Mouse (Mus musculus): ENCODE results near the gene S100a4. TPM values are rescaled to one million over a fixed set of nuclear protein-coding genes. Genes with fewer than 3 reads are reported as not detected.

The S100a4 gene
- total RNA-seq, 4 experiments from 2014 or later = 2.5 to 5.5 (median 4.9) TPM

DNA sequence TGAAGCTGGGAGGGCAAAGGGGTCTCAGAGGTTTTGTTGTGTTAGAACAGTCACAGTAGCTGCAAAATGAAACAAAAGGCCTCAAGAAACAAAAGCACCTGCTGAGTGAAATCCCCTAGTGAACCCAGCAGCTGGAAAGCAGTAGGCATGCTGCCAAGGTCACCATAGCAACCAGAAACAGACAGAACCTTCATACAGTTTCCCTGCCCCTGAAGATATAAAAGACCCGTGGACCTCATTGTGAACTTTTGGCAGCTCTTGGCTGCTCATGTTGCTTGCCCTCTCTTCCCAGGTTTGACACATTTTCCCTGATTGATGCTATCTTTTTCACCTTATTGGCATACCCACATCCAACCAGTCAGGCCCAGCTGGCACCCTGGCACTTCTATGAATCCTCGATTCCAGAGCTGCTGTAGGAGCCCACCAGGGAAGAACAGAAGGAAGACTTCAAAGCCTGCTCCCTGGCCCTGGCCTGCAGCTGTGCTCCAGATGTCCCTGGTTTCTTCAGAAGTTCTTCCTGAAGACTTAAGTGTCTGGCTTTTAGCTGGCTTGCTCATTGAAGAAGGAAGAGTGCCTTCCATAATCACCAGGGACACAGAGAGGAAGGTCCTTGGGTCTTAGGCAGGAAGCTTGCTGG, 20.0 kb downstream of the S100a4 start:
- no peak for DNase-seq (ENCODE audit: low spot score in 2 of 2)

- DNase-seq (ENCODE audit: low spot score in 2 of 2) = no peak
These were observed 21.9 kb downstream of the S100a4 start for GRCm38 (mm10) chr3:90625496-90625895.

GRCm38 (mm10) chr3:90626266-90627021, 22.9 kb downstream of the S100a4 start:
- DNase-seq (ENCODE audit: low spot score in 2 of 2) = no peak

- no peak for DNase-seq (ENCODE audit: low spot score in 2 of 2)
These were observed 23.8 kb downstream of the S100a4 start for GRCm38 (mm10) chr3:90627366-90627765.

- no peak for DNase-seq (ENCODE audit: low spot score in 2 of 2)
These were observed 24.2 kb downstream of the S100a4 start for GRCm38 (mm10) chr3:90627807-90628206.

GRCm38 (mm10) chr3:90629298-90629697, 25.7 kb downstream of the S100a4 start:
- no peak for DNase-seq (ENCODE audit: low spot score in 2 of 2)

- DNase-seq (ENCODE audit: low spot score in 2 of 2) = no peak
These were observed 28.4 kb downstream of the S100a4 start for GRCm38 (mm10) chr3:90631984-90632383.

DNA sequence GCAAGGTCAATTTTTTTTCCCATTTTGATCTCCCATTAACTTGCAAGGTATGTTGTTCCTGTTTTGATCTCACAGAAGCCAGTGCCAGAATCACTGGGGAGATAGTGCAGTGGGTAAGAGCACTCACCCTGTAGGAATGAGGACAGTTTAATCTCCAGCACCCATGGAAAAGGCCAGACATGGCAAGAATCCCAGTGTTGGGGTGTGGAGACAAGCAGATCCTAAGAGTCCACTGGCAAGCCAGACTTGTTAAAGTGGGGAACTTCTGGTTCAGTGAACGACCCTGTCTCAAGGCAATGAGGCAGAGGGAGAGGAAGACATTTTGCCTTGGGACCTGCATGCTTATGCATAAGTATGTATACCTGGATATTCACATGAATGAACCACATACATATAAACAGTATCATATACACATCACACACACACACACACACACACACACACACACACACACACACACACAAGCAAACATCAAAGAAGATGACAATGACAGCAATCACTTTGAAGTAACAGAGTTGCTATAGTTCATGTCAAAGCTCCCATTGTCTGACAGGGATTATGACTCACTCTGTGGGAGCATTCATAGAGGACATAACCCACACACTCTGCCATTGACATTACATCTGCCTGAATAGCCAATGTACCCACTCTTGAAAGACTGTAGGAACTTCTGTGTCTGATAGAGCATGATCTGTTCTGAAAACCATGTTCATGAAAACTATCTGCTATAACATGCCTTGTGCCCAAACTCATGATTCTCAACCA, 35.1 kb downstream of the S100a4 start:
- DNase-seq (ENCODE audit: low spot score in 2 of 2) = no peak

- no peak for DNase-seq (ENCODE audit: low spot score in 2 of 2)
These were observed 36.1 kb downstream of the S100a4 start for GRCm38 (mm10) chr3:90639511-90640154.

GRCm38 (mm10) chr3:90640981-90641380, 37.4 kb downstream of the S100a4 start:
- no peak for DNase-seq (ENCODE audit: low spot score in 2 of 2)

DNA sequence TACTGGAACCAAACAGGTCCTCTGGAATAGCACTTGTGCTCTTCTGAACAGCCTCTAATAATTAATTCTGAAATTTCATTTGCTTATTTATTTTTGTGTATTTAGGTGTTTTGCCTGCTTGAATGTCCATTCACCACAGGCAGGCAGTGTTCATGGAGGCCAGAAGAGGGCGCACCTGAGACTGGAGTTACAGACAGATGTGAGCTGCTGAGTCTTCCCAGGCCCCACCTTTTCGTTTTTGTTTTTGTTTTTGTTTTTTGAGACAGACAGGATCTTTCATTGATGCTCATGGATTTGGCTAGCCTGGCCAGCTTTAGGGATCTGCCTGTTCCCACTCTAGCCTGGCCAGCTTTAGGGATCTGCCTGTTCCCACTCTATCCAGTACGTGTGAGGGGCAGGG, 40.6 kb downstream of the S100a4 start:
- DNase-seq (ENCODE audit: low spot score in 2 of 2) = no peak

GRCm38 (mm10) chr3:90647291-90647690, 43.7 kb downstream of the S100a4 start:
- no peak for DNase-seq (ENCODE audit: low spot score in 2 of 2)

GRCm38 (mm10) chr3:90648981-90649380, 45.4 kb downstream of the S100a4 start:
- no peak for DNase-seq (ENCODE audit: low spot score in 2 of 2)

DNA sequence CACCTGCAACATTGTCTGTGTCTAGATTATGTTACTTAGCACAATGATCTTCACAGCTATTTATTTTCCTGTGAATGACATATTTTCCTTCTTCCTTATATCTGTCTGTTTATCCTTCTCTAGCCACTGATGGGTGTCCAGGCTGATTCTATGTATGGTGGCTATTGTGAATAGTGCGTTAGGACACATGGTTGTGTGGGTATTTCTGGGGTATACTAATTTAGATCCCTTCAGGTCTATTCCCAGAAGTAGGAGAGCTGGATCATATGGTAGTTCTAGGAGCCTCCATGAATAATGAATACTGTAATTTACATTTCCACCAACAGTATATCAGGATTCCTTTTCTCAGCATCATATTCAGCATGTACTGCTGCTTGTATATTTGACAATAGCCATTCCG, 46.3 kb downstream of the S100a4 start:
- DNase-seq (ENCODE audit: low spot score in 2 of 2) = no peak

DNA sequence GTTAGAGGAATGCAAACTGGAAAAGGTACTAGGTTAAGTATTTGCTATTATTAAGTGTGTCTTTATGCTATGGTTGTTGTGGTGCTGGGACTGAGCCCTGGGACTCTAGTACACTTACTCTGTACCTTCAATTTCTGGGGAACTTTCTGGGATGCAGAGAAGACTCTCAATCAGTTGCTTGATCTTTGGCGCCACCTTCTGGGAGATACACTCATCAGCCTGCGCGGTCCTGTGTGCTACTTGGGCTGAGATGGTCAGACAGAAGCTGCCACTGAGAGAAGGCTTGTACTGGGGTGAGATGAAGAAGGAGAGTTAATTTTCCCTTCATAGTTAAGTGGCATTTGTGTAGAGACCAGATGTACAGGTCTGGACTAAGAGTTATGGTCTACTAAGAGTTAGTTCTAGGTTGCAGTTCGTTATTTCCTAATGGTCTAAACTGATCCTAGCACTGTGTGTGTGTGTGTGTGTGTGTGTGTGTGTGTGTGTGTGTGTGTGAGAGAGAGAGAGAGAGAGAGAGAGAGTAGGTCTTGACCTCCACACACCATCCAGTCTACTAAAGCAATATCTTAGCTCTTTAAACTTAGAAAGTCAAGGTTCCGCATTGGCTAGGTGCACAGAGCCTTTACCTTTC, 49.4 kb downstream of the S100a4 start:
- DNase-seq (ENCODE audit: low spot score in 2 of 2) = peak; percentile 46 to 54

DNA sequence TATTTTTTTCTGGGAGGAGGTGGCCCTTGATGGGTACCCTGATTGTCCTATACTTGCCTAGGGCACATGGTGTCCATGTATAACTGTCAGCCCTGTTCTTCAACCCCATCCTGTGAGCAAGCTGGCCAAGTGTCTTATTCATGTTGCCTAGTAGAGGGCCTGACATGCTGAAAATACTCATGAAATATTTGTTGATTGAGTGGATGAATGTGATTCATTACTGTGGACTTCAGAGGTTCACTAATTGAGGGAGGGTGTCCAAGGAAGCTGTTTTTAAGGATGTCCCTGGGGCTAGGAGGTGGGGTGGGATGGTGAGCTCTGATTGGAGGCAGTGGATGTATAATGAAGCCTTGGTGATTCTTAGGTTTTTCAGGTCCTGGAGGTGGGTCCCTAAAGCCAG, 50.1 kb downstream of the S100a4 start, which contains the start of gene S100a7a:
Gene S100a7a (plus strand): TSS at position 301 of the 400 bp plus-strand sequence.
- no peak for DNase-seq (ENCODE audit: low spot score in 2 of 2)

Other genes with a start within 250 kb of the S100a4 start
- 1 to 10 TPM; 5.7 to 7.9 (median 7.4) TPM for gene Slc27a3, start 213.8 kb upstream of the S100a4 start, total RNA-seq (2022)
- 10 to 100 TPM; 55.1 to 59.9 (median 59.0) TPM for gene Ints3, start 170.1 kb upstream of the S100a4 start, total RNA-seq (2022)
- 1 to 10 TPM; 4.2 to 6.0 (median 5.0) TPM for gene Npr1, start 137.9 kb upstream of the S100a4 start, total RNA-seq (2022)
- gene Ilf2, start 127.6 kb upstream of the S100a4 start, total RNA-seq (2022) = 10 to 100 TPM; 84.9 to 98.9 (median 93.3) TPM
- 10 to 100 TPM; 62.4 to 74.7 (median 67.1) TPM for gene Snapin, start 112.7 kb upstream of the S100a4 start, total RNA-seq (2022)
- 100 to 1,000 TPM; 162 to 170 (median 167) TPM for gene Chtop, start 94.3 kb upstream of the S100a4 start, total RNA-seq (2022)
- 100 to 1,000 TPM; 122 to 162 (median 132) TPM for gene S100a1, start 89.4 kb upstream of the S100a4 start, total RNA-seq (2022)
- gene S100a13, start 89.3 kb upstream of the S100a4 start, total RNA-seq (2022) = 10 to 100 TPM; 17.1 to 26.1 (median 20.5) TPM
- gene S100a14, start 76.9 kb upstream of the S100a4 start, total RNA-seq (2022) = under 1 TPM in 1 of 4 experiments, not detected in 3; 0.63 TPM
- 100 to 1,000 TPM in 2 of 4 experiments, 10 to 100 TPM in 2; 85.4 to 115 (median 102) TPM for gene S100a16, start 66.5 kb upstream of the S100a4 start, total RNA-seq (2022)
- 1 to 10 TPM in 3 of 4 experiments, under 1 TPM in 1; 0.74 to 1.9 (median 1.5) TPM for gene S100a3, start 43.2 kb upstream of the S100a4 start, total RNA-seq (2022)
- not detected for gene S100a2, start 13.5 kb upstream of the S100a4 start, total RNA-seq (2022)
- gene Gm42674, start 1.9 kb upstream of the S100a4 start, total RNA-seq (2022) = not detected
- 1 to 10 TPM in 1 of 4 experiments, not detected in 3; 1.1 TPM for gene S100a5, start 4.8 kb downstream of the S100a4 start, total RNA-seq (2022)
- 10 to 100 TPM; 24.1 to 52.2 (median 38.7) TPM for gene S100a6, start 9.1 kb downstream of the S100a4 start, total RNA-seq (2022)
- 1 to 10 TPM in 2 of 4 experiments, under 1 TPM in 2; 0.38 to 1.1 (median 0.91) TPM for gene S100a7a, start 50.2 kb downstream of the S100a4 start, total RNA-seq (2022)
- 1 to 10 TPM in 1 of 4 experiments, not detected in 3; 1.7 TPM for gene S100a8, start 65.2 kb downstream of the S100a4 start, total RNA-seq (2022)
- gene S100a9, start 92.0 kb downstream of the S100a4 start, total RNA-seq (2022) = not detected
- gene Pglyrp4, start 123.1 kb downstream of the S100a4 start, total RNA-seq (2022) = not detected
- gene Gm5849, start 174.1 kb downstream of the S100a4 start, total RNA-seq (2022) = not detected